Mouse (Mus musculus) CD8-positive naive resting alpha-beta T cell, adult 57 days (primary cell): ENCODE results near the gene Hpf1. TPM values are rescaled to one million over a fixed set of nuclear protein-coding genes. Genes with fewer than 3 reads are reported as not detected.

Source experiments
- total RNA-seq: library from RNA; stranded (reverse); gene quantifications from one replicate; pipeline ENCODE4 v1.2.4, GENCODE M21; 2023

Gene Hpf1
- total RNA-seq: 37.1 TPM

DNA sequence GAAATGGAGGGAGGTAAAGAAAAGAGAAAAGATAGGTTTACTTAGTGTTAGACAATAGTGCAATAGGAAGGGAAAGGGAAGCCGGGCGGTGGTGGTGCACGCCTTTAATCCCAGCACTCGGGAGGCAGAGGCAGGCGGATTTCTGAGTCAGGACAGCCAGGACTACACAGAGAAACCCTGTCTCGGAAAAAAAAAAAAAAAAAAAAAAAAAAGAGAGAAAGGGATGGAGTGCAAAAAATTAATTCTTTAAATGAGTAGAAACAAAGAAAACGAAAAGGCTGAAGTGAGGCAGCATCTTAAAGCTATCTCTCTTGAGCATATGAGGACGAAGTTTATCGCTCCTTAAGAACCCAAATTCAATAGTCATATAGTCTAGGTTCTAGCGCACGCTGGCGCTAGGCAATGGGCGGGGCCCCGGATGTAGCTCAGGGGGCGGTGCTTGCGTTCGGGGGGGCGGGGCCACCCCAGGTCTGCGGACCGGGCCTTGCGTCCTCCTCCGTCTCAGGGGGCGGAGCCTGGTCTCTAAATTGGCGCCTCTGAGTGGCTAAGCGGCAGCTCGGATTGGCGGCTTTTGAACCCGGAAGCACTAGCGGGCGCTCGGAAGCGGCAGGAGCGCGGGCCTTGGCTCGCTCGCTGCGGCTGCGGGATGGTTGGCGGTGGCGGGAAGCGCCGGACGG is at the start of gene Hpf1:
Hpf1 (plus strand) TSS at position 576 of the 677 bp plus-strand sequence.

Other genes with a start within 250 kb of the Hpf1 start
- gene Clcn3, start 92.9 kb downstream of the Hpf1 start, total RNA-seq: 41.7 TPM
- gene Nek1, start 102.8 kb downstream of the Hpf1 start, total RNA-seq: 12.1 TPM